ENCODE assay signal across 37 mouse cellular contexts in genomic region chr3:27319650-27320049, GRCm38 (mm10). TPM values are rescaled to one million over a fixed set of nuclear protein-coding genes. Genes with fewer than 3 reads are reported as not detected.
DNase-seq lines count a peak whose midpoint lies in the region; ATAC-seq and TF ChIP-seq lines count a peak whose summit lies in the region.
"Had no signal": no experiment of that assay in that cellular context is flagged by ENCODE, and none has a peak within 500 bp of the region (broad histone marks: within the 10 kb centered on the region; RNA-seq: fewer than 3 reads in every experiment).

No protein-coding gene starts in this region.

- DNase-seq in kidney, adult 18-20 months: peak; percentile 33
- DNase-seq in kidney, postnatal 4 days: no peak
- no peak for DNase-seq in lung, adult 2 months
- DNase-seq in lung, postnatal 10 days: no peak
- DNase-seq: adrenal gland, postnatal 14 days; cerebellum, adult 18-20 months; cerebellum, postnatal 10 days; forebrain, postnatal 0 days; gastrocnemius, postnatal 10 days; heart, adult 11 months; heart, postnatal 4 days; layer of hippocampus, adult 9-11 months; midbrain, embryonic 14.5 days; retina, postnatal 1 day; right cerebral cortex, postnatal 25 days; spleen, adult 18-20 months; thymus, postnatal 14 days had no signal

- peak; percentile 69 for ATAC-seq in intestine, postnatal 0 days
- ATAC-seq in granulocyte monocyte progenitor cell, adult 5-6 weeks (replicated peaks; ENCODE audit: poor library complexity, severe bottlenecking): no peak
- ATAC-seq in forebrain, embryonic 15.5 days (replicated peaks): no peak
- ATAC-seq: CD4-positive, CD25-positive, alpha-beta regulatory T cell, adult 4 months; forebrain, postnatal 0 days had no signal

- H3K27ac ChIP-seq in intestine, postnatal 0 days (ENCODE audit: low read depth, low read length): peak overlapping the region; percentile 62
- no peak overlapping the region for H3K27ac ChIP-seq in forebrain, embryonic 15.5 days (replicated peaks)
- H3K27ac ChIP-seq: hindbrain, embryonic 13.5 days; limb, embryonic 10.5 days; limb, embryonic 15.5 days; liver, embryonic 15.5 days; macrophage; neural tube, embryonic 15.5 days had no signal

- no peaks in the 10 kb centered on the region for H3K9me3 ChIP-seq in intestine, postnatal 0 days (ENCODE audit: control insufficient read depth)
- H3K9me3 ChIP-seq in forebrain, embryonic 15.5 days: no peaks in the 10 kb centered on the region
- H3K9me3 ChIP-seq: hindbrain, embryonic 13.5 days; limb, embryonic 10.5 days; limb, embryonic 15.5 days; liver, embryonic 15.5 days; lung, embryonic 15.5 days; neural tube, embryonic 15.5 days had no signal

- TF ChIP-seq CTCF in lung, adult 2 months (IDR thresholded peaks at IDR 0.05; ENCODE audit: insufficient read depth, low read length): no peak
- no peak for TF ChIP-seq CTCF in intestine, postnatal 0 days (IDR thresholded peaks at IDR 0.05; ENCODE audit: low read depth)

- H3K27me3 ChIP-seq in intestine, postnatal 0 days (replicated peaks; ENCODE audit: control insufficient read depth, insufficient read depth, low read length): no peaks in the 10 kb centered on the region
- no peaks in the 10 kb centered on the region for H3K27me3 ChIP-seq in forebrain, embryonic 15.5 days
- H3K27me3 ChIP-seq: hindbrain, embryonic 13.5 days; limb, embryonic 15.5 days; liver, embryonic 15.5 days; lung, embryonic 15.5 days; neural tube, embryonic 15.5 days had no signal

- H3K9ac ChIP-seq in intestine, postnatal 0 days (ENCODE audit: low read depth, low read length): no peak overlapping the region
- no peak overlapping the region for H3K9ac ChIP-seq in forebrain, embryonic 15.5 days (replicated peaks)
- H3K9ac ChIP-seq: forebrain, postnatal 0 days; hindbrain, embryonic 13.5 days; limb, embryonic 15.5 days; liver, embryonic 15.5 days; lung, embryonic 15.5 days; neural tube, embryonic 15.5 days had no signal

- H3K4me3 ChIP-seq in lung, adult 2 months (replicated peaks; ENCODE audit: extremely low read depth, low read depth, low read length): peak overlapping the region; percentile 51
- H3K4me3 ChIP-seq in intestine, postnatal 0 days (ENCODE audit: low read depth, low read length): no peak overlapping the region
- no peak overlapping the region for H3K4me3 ChIP-seq in forebrain, embryonic 15.5 days
- H3K4me3 ChIP-seq: erythroblast, embryonic 14.5 days; hindbrain, embryonic 13.5 days; limb, embryonic 10.5 days; limb, embryonic 15.5 days; liver, embryonic 15.5 days; lung, embryonic 15.5 days; neural tube, embryonic 15.5 days had no signal

- peaks cover 4% of the 10 kb centered on the region for H3K4me1 ChIP-seq in lung, adult 2 months (ENCODE audit: control insufficient read depth, insufficient read depth, low read length)
- H3K4me1 ChIP-seq in intestine, postnatal 0 days (replicated peaks; ENCODE audit: control insufficient read depth, insufficient read depth, low read length): peaks cover 3% of the 10 kb centered on the region; the same call in 1 of the 2 replicates
- no peaks in the 10 kb centered on the region for H3K4me1 ChIP-seq in forebrain, embryonic 15.5 days
- H3K4me1 ChIP-seq: hindbrain, embryonic 13.5 days; limb, embryonic 10.5 days had no signal

- 46% methylated on average over 1 of the region's 1 CpGs for WGBS in lung, adult 2 months
- no CpG with 5 or more reads among the region's 1 CpGs for WGBS in intestine, postnatal 0 days
- 100% methylated on average over 1 of the region's 1 CpGs for WGBS in forebrain, embryonic 15.5 days

- H3K36me3 ChIP-seq in intestine, postnatal 0 days (ENCODE audit: control insufficient read depth, insufficient read depth): no peaks in the 10 kb centered on the region
- no peaks in the 10 kb centered on the region for H3K36me3 ChIP-seq in forebrain, embryonic 15.5 days
- H3K36me3 ChIP-seq: hindbrain, embryonic 13.5 days; limb, embryonic 10.5 days; limb, embryonic 15.5 days; liver, embryonic 15.5 days; lung, embryonic 15.5 days; neural tube, embryonic 15.5 days had no signal

- no peak overlapping the region for H3K4me2 ChIP-seq in intestine, postnatal 0 days (replicated peaks; ENCODE audit: low read depth)
- H3K4me2 ChIP-seq in forebrain, embryonic 15.5 days (replicated peaks): no peak overlapping the region
- H3K4me2 ChIP-seq: heart, embryonic 11.5 days; hindbrain, embryonic 13.5 days; limb, embryonic 15.5 days; liver, embryonic 15.5 days; lung, embryonic 15.5 days; neural tube, embryonic 15.5 days had no signal

- TF ChIP-seq POLR2A in lung, adult 2 months (IDR thresholded peaks at IDR 0.05; ENCODE audit: borderline replicate concordance, extremely low read depth, low read depth, low read length): no peak

RNA-seq across cellular contexts. Expression of gene Tnfsf10, which starts 2.8 kb away (rescaled TPM):
- polyA plus RNA-seq in lung, adult 2 months (2012; rRNA removed): 26.5 and 37.6 TPM in 2 replicates
- polyA plus RNA-seq in intestine, postnatal 0 days (2015; fragmentation: Nextera tagmentation; extraction: Ambion mirVana): 3.1 TPM in 2 replicates
- total RNA-seq in granulocyte monocyte progenitor cell, adult 5-6 weeks (2014; fragmentation: Nextera tagmentation): 5.0 and 6.3 TPM in 2 replicates
- total RNA-seq in granulocyte monocyte progenitor cell, adult 5-6 weeks (2017): 4.3 and 8.8 TPM in 2 replicates
- 0.10 and 0.17 TPM in 2 replicates for polyA plus RNA-seq in forebrain, embryonic 15.5 days (2015; fragmentation: Nextera tagmentation; extraction: Ambion mirVana)
- polyA plus RNA-seq: erythroblast, embryonic 14.5 days; forebrain, embryonic 11.5 days; heart, embryonic 11.5 days; limb, embryonic 10.5 days had no signal

RNA-seq across cellular contexts. Expression of gene Ghsr, which starts 51.5 kb away (rescaled TPM):
- not detected in 2 replicates for polyA plus RNA-seq in lung, adult 2 months (2012; rRNA removed)
- 0.04 TPM in 1 of 2 replicates, not detected in the other for polyA plus RNA-seq in intestine, postnatal 0 days (2015; fragmentation: Nextera tagmentation; extraction: Ambion mirVana)
- total RNA-seq in granulocyte monocyte progenitor cell, adult 5-6 weeks (2014; fragmentation: Nextera tagmentation): not detected in 2 replicates
- total RNA-seq in granulocyte monocyte progenitor cell, adult 5-6 weeks (2017): not detected in 2 replicates
- 0.05 TPM in 1 of 2 replicates, not detected in the other for polyA plus RNA-seq in forebrain, embryonic 15.5 days (2015; fragmentation: Nextera tagmentation; extraction: Ambion mirVana)
- total RNA-seq: adrenal gland, postnatal 14 days; common myeloid progenitor, adult 5-6 weeks; gastrocnemius, postnatal 10 days; heart, postnatal 4 days; megakaryocyte-erythroid progenitor cell, adult 5-6 weeks had no signal
- polyA plus RNA-seq: CD4-positive, CD25-positive, alpha-beta regulatory T cell, adult 4 months; embryonic facial prominence, embryonic 14.5 days; forebrain, embryonic 11.5 days; heart, embryonic 11.5 days; heart, postnatal 0 days; limb, embryonic 10.5 days; limb, embryonic 15.5 days; liver, embryonic 15.5 days; lung, embryonic 15.5 days; macrophage; stomach, embryonic 16.5 days; urinary bladder, adult 2 months had no signal
